Mouse (Mus musculus) fibroblast of lung, adult 2 months (primary cell): ENCODE measurements around the gene Rab4a.
"Not testable (repeated sequence)": the region's sequence is repeated elsewhere in the genome, so short reads cannot be mapped to it uniquely, and the experiment has no call there.

Experiments
- DNase-seq: peaks from one replicate; pipeline ENCODE4 v3.0.0-alpha.2; 2011; ENCODE audit warnings: low read depth

The Rab4a gene

GRCm38 (mm10) chr8:123788416-123789170 is 17.2 kb upstream of the Rab4a start:
- DNase-seq: no peak

GRCm38 (mm10) chr8:123789461-123789860 is 16.3 kb upstream of the Rab4a start:
- no peak for DNase-seq

GRCm38 (mm10) chr8:123789970-123790369 is 15.8 kb upstream of the Rab4a start:
- peak; percentile 40 for DNase-seq

GRCm38 (mm10) chr8:123791101-123791844 is 14.5 kb upstream of the Rab4a start:
- DNase-seq: no peak

- DNase-seq: no peak
These were observed 13.9 kb upstream of the Rab4a start for GRCm38 (mm10) chr8:123791845-123792225.

GRCm38 (mm10) chr8:123793900-123794299 is 11.9 kb upstream of the Rab4a start:
- DNase-seq: no peak

GRCm38 (mm10) chr8:123794766-123795165 is 11.0 kb upstream of the Rab4a start:
- no peak for DNase-seq

- DNase-seq: no peak
These were observed 9.0 kb upstream of the Rab4a start for GRCm38 (mm10) chr8:123796758-123797157.

- DNase-seq: no peak
These were observed 7.9 kb upstream of the Rab4a start for GRCm38 (mm10) chr8:123797928-123798327.

GRCm38 (mm10) chr8:123799434-123799833 is 6.4 kb upstream of the Rab4a start:
- no peak for DNase-seq

GRCm38 (mm10) chr8:123799885-123800284 is 5.9 kb upstream of the Rab4a start:
- no peak for DNase-seq

GRCm38 (mm10) chr8:123800867-123801266 is 4.9 kb upstream of the Rab4a start:
- no peak for DNase-seq

GRCm38 (mm10) chr8:123801538-123801937 is 4.2 kb upstream of the Rab4a start:
- no peak for DNase-seq

- no peak for DNase-seq
These were observed 2.1 kb upstream of the Rab4a start for GRCm38 (mm10) chr8:123803639-123804038.

GRCm38 (mm10) chr8:123804586-123804985 is 1.2 kb upstream of the Rab4a start:
- DNase-seq: no peak

- no peak for DNase-seq
These were observed 522 bp upstream of the Rab4a start for GRCm38 (mm10) chr8:123805209-123805717.

- DNase-seq: no peak
These were observed 670 bp downstream of the Rab4a start for GRCm38 (mm10) chr8:123806374-123806935.

GRCm38 (mm10) chr8:123807024-123807431 is 1.2 kb downstream of the Rab4a start:
- no peak for DNase-seq

GRCm38 (mm10) chr8:123807852-123808573 is 2.2 kb downstream of the Rab4a start:
- DNase-seq: no peak

GRCm38 (mm10) chr8:123808671-123809070 is 2.9 kb downstream of the Rab4a start:
- DNase-seq: no peak

- not testable (repeated sequence) for DNase-seq
These were observed 3.6 kb downstream of the Rab4a start for GRCm38 (mm10) chr8:123809342-123809741.

- no peak for DNase-seq
These were observed 6.4 kb downstream of the Rab4a start for GRCm38 (mm10) chr8:123812227-123812626.
